7 mouse cellular contexts compared by ENCODE assay signal in genomic region chr17:46854640-46855110, GRCm38 (mm10). TPM values are rescaled to one million over a fixed set of nuclear protein-coding genes. Genes with fewer than 3 reads are reported as not detected.
DNase-seq lines count a peak whose midpoint lies in the region; ATAC-seq and TF ChIP-seq lines count a peak whose summit lies in the region.

No protein-coding gene starts in this region.

- DNase-seq in neural tube, embryonic 11.5 days (ENCODE audit: low spot score) = no peak
- DNase-seq in neural tube, embryonic 10.5 days (ENCODE audit: extremely low spot score, low spot score) = no peak
- peak; percentile 59 for DNase-seq in intestine, embryonic 14.5 days (ENCODE audit: low spot score)
- no peak for DNase-seq in thymus, postnatal 4 days
- DNase-seq in right cerebral cortex, postnatal 25 days = no peak

- ATAC-seq in neural tube, embryonic 11.5 days (ENCODE audit: insufficient read depth, low FRiP score, low TSS enrichment) = no peak
- no peak for ATAC-seq in intestine, embryonic 14.5 days (replicated peaks; ENCODE audit: low FRiP score, low TSS enrichment, low read depth)
- ATAC-seq in midbrain, embryonic 12.5 days (ENCODE audit: low FRiP score, low read depth) = no peak

- 0 out of 2 replicates have a peak overlapping the region, but pooled peaks have one; percentile 0 for H3K4me3 ChIP-seq in neural tube, embryonic 11.5 days (ENCODE audit: low read depth, low read length)
- H3K4me3 ChIP-seq in embryonic fibroblast, embryonic 13.5 days (ENCODE audit: insufficient read depth, low read length) = peak overlapping the region; percentile 9; the same call in 1 of the 2 replicates
- H3K4me3 ChIP-seq in intestine, embryonic 14.5 days (ENCODE audit: low read depth, low read length) = 0 out of 2 replicates have a peak overlapping the region, but pooled peaks have one; percentile 84
- 0 out of 2 replicates have a peak overlapping the region, but pooled peaks have one; percentile 10 for H3K4me3 ChIP-seq in midbrain, embryonic 12.5 days

- TF ChIP-seq POLR2A in embryonic fibroblast, embryonic 13.5 days (IDR thresholded peaks at IDR 0.05; ENCODE audit: low read depth, low read length) = peak; percentile 54

- no peaks in the 10 kb centered on the region for H3K9me3 ChIP-seq in neural tube, embryonic 11.5 days (ENCODE audit: control insufficient read depth, low read length)
- H3K9me3 ChIP-seq in intestine, embryonic 14.5 days (ENCODE audit: control insufficient read depth, low read length) = no peaks in the 10 kb centered on the region
- H3K9me3 ChIP-seq in midbrain, embryonic 12.5 days = no peaks in the 10 kb centered on the region

- no peak for TF ChIP-seq CTCF in embryonic fibroblast, embryonic 13.5 days (IDR thresholded peaks at IDR 0.05; ENCODE audit: borderline replicate concordance, insufficient read depth, low read length)

- H3K36me3 ChIP-seq in neural tube, embryonic 11.5 days (ENCODE audit: control insufficient read depth, insufficient read depth, low read length) = no peaks in the 10 kb centered on the region
- H3K36me3 ChIP-seq in intestine, embryonic 14.5 days (ENCODE audit: control insufficient read depth, insufficient read depth, low read length) = no peaks in the 10 kb centered on the region
- H3K36me3 ChIP-seq in midbrain, embryonic 12.5 days = no peaks in the 10 kb centered on the region

- H3K9ac ChIP-seq in neural tube, embryonic 11.5 days (ENCODE audit: low read length) = no peak overlapping the region; the same call in 1 of the 2 replicates
- H3K9ac ChIP-seq in intestine, embryonic 14.5 days (ENCODE audit: low read length) = 0 out of 2 replicates have a peak overlapping the region, but pooled peaks have one; percentile 100
- no peak overlapping the region for H3K9ac ChIP-seq in midbrain, embryonic 12.5 days (replicated peaks)

- H3K4me2 ChIP-seq in neural tube, embryonic 11.5 days (ENCODE audit: low read depth) = no peak overlapping the region; the same call in 1 of the 2 replicates
- peak overlapping the region; percentile 71 for H3K4me2 ChIP-seq in intestine, embryonic 14.5 days (ENCODE audit: low read length)
- H3K4me2 ChIP-seq in midbrain, embryonic 12.5 days (replicated peaks) = peak overlapping the region; percentile 35

- 87% methylated on average over 8 of the region's 8 CpGs for WGBS in neural tube, embryonic 11.5 days
- 59% methylated on average over 8 of the region's 8 CpGs for WGBS in intestine, embryonic 14.5 days
- WGBS in midbrain, embryonic 12.5 days = 79% methylated on average over 8 of the region's 8 CpGs

- H3K27me3 ChIP-seq in neural tube, embryonic 11.5 days (ENCODE audit: control insufficient read depth, insufficient read depth, low read length) = no peaks in the 10 kb centered on the region
- H3K27me3 ChIP-seq in intestine, embryonic 14.5 days (replicated peaks; ENCODE audit: control insufficient read depth, insufficient read depth, low read length) = no peaks in the 10 kb centered on the region
- no peaks in the 10 kb centered on the region for H3K27me3 ChIP-seq in midbrain, embryonic 12.5 days

- peaks cover 7% of the 10 kb centered on the region; the same call in 1 of the 2 replicates for H3K4me1 ChIP-seq in neural tube, embryonic 11.5 days (ENCODE audit: control insufficient read depth, insufficient read depth, low read length)
- peaks cover 10% of the 10 kb centered on the region for H3K4me1 ChIP-seq in embryonic fibroblast, embryonic 13.5 days (ENCODE audit: control insufficient read depth, insufficient read depth, low read length)
- H3K4me1 ChIP-seq in intestine, embryonic 14.5 days (replicated peaks; ENCODE audit: control insufficient read depth, insufficient read depth, low read length) = peaks cover 32% of the 10 kb centered on the region
- H3K4me1 ChIP-seq in midbrain, embryonic 12.5 days = peaks cover 25% of the 10 kb centered on the region

- H3K27ac ChIP-seq in neural tube, embryonic 11.5 days (ENCODE audit: low read depth, low read length) = no peak overlapping the region
- H3K27ac ChIP-seq in embryonic fibroblast, embryonic 13.5 days (ENCODE audit: insufficient read depth, low read length) = 0 out of 2 replicates have a peak overlapping the region, but pooled peaks have one; percentile 41
- peak overlapping the region; percentile 100; the same call in 1 of the 2 replicates for H3K27ac ChIP-seq in intestine, embryonic 14.5 days (ENCODE audit: low read depth)
- H3K27ac ChIP-seq in midbrain, embryonic 12.5 days (replicated peaks) = peak overlapping the region; percentile 100

RNA-seq across cellular contexts. Expression of gene Bicral, which starts 3.6 kb away (rescaled TPM):
- 6.7 and 8.4 TPM in 2 replicates for polyA plus RNA-seq in neural tube, embryonic 11.5 days (2014; fragmentation: Nextera tagmentation; extraction: Ambion mirVana)
- polyA plus RNA-seq in embryonic fibroblast, embryonic 13.5 days (2011; ENCODE audit: insufficient read length, low read depth, missing spikeins) = 9.4 and 14.0 TPM in 2 replicates
- polyA plus RNA-seq in intestine, embryonic 14.5 days (2014; fragmentation: Nextera tagmentation; extraction: Ambion mirVana) = 5.5 and 6.6 TPM in 2 replicates
- 7.8 and 7.9 TPM in 2 replicates for polyA plus RNA-seq in midbrain, embryonic 12.5 days (2016; fragmentation: Nextera tagmentation; extraction: Ambion mirVana)

RNA-seq across cellular contexts. Expression of gene Tbcc, which starts 35.8 kb away (rescaled TPM):
- 74.8 and 79.0 TPM in 2 replicates for polyA plus RNA-seq in neural tube, embryonic 11.5 days (2014; fragmentation: Nextera tagmentation; extraction: Ambion mirVana)
- 11.5 and 16.5 TPM in 2 replicates for polyA plus RNA-seq in embryonic fibroblast, embryonic 13.5 days (2011; ENCODE audit: insufficient read length, low read depth, missing spikeins)
- polyA plus RNA-seq in intestine, embryonic 14.5 days (2014; fragmentation: Nextera tagmentation; extraction: Ambion mirVana) = 50.5 and 54.8 TPM in 2 replicates
- polyA plus RNA-seq in midbrain, embryonic 12.5 days (2016; fragmentation: Nextera tagmentation; extraction: Ambion mirVana) = 68.4 and 75.1 TPM in 2 replicates

RNA-seq across cellular contexts. Expression of gene Prph2, which starts 55.6 kb away (rescaled TPM):
- not detected in 2 replicates for polyA plus RNA-seq in neural tube, embryonic 11.5 days (2014; fragmentation: Nextera tagmentation; extraction: Ambion mirVana)
- polyA plus RNA-seq in embryonic fibroblast, embryonic 13.5 days (2011; ENCODE audit: insufficient read length, low read depth, missing spikeins) = not detected in 2 replicates
- not detected in 2 replicates for polyA plus RNA-seq in intestine, embryonic 14.5 days (2014; fragmentation: Nextera tagmentation; extraction: Ambion mirVana)
- polyA plus RNA-seq in midbrain, embryonic 12.5 days (2016; fragmentation: Nextera tagmentation; extraction: Ambion mirVana) = not detected in 2 replicates

Comparison
In these comparisons a context has a peak if more than half of its experiments do, and no peak if none do; other contexts are left out.
1. H3K4me3 ChIP-seq: peak in every context shown above with its lines; median percentile 84 in intestine, embryonic 14.5 days; 10 in midbrain, embryonic 12.5 days; 9 in embryonic fibroblast, embryonic 13.5 days; 0 in neural tube, embryonic 11.5 days.